Comparison of ENCODE assay signal across 1 mouse cellular context in the genomic region with DNA sequence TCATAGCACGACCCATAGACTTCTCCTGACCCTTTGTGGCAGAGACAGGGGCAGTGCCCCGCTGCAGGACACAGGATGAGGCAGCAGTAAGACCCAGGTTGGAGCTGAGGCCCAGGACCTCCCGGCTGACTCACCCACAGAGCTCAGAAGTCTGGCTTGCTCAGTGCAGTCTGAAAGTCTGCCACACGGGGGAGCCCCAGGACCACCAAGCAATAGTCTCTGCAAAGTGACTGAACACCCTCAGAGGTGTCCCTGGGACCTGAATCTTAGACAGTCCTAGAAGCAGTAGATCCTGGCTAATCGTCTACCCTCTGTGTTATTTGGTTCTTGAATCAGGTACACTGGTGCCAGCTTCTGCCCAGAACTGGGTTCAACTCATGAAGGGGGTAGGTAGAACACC.
TF ChIP-seq lines count a peak whose summit lies in the region.

No protein-coding gene starts in this region.

TF ChIP-seq in C2C12, 6 proteins besides CTCF, POLR2A, EP300 and RAD21 (continued from another document):
- TF ChIP-seq MYOD1 (IDR thresholded peaks at IDR 0.05; ENCODE audit: control insufficient read depth, insufficient read length, low read depth) (no peak), FOSL1 (IDR thresholded peaks at IDR 0.05; ENCODE audit: insufficient read depth, low read length, poor library complexity, severe bottlenecking) (no peak)
